Mouse (Mus musculus) E14TG2a.4 (cell line): ENCODE results near the gene Hoxd4.

Experiments
- CTCF ChIP-seq: conservative IDR thresholded peaks from 2 replicates; pipeline ENCODE4 v1.5.1; 2014; ENCODE audit warnings: low read length
- NANOG ChIP-seq: IDR thresholded peaks from 2 replicates; pipeline ENCODE4 v1.6.1; 2014; ENCODE audit warnings: borderline replicate concordance, low read length, mixed read lengths

DNA sequence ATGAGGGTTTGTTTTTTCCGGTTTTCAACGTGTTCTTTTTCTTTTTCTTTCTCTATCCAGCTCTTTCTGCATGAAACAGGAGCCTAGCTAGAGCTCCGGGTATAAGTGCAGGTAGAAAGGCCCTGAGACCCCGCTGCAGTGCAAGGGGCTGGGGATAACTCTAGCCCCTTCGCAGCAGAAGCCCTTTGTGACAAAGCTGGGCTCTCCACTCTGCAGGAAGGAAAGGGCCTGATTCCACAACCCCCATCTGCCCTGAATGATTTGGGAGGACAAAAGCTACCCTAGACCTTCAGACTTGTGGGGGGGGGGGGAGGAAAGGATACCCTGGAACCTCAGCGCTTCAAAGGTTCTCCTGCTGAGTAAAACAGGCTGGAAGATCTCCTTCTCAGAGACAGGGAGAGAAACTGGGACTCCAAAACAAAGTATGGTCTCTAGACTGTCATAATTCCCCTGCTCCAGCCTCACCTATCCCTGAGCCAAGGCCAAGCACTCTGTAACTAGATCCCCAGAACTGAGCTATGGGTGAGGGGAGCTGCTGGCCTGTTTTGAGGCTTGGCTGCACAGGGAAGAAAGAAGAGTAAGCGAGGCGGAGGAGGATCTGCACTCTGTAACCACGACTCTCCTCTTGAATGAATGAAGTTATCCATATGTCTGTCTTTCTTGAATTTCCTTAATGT, 35.2 kb upstream of the Hoxd4 start:
- TF ChIP-seq CTCF (no peak), NANOG (no peak)
